Mouse (Mus musculus) heart, adult 10 weeks (tissue): Measurements from ENCODE around the gene Sec1. TPM values are rescaled to one million over a fixed set of nuclear protein-coding genes. Genes with fewer than 3 reads are reported as not detected.

Experiments used
- polyA plus RNA-seq: library from polyadenylated mRNA; stranded (reverse); fragments of 350-450 nt; fragmentation: Illumina TruSeq; extraction: RNeasy Lipid Tissue Mini Kit (QIAGEN cat#74804); gene quantifications from one replicate; pipeline ENCODE4 v1.2.3, GENCODE M21; 2014; ENCODE audit warnings: low read depth, low replicate concordance

Sec1 gene
- polyA plus RNA-seq = 0.47 TPM

GRCm38 (mm10) chr7:45693921-45694591 lies at the start of gene Sec1:
Gene Sec1, minus strand, starts transcription at chr7:45694402.

GRCm38 (mm10) chr7:45725713-45726112 lies 31.5 kb upstream of the Sec1 start, which contains the start of gene Spaca4:
Gene Spaca4, minus strand, starts transcription at chr7:45725813.

GRCm38 (mm10) chr7:45720413-45721233 lies 26.4 kb upstream of the Sec1 start, which contains the start of gene Fam83e:
Gene Fam83e, plus strand, starts transcription at chr7:45721212.

GRCm38 (mm10) chr7:45717918-45718297 lies 23.7 kb upstream of the Sec1 start, which contains the start of gene Sphk2:
Gene Sphk2, minus strand, starts transcription at chr7:45718002.

GRCm38 (mm10) chr7:45715090-45715708 lies 21.0 kb upstream of the Sec1 start, which contains the start of gene Rpl18:
Gene Rpl18, plus strand, starts transcription at chr7:45715457.

GRCm38 (mm10) chr7:45704730-45705442 lies 10.7 kb upstream of the Sec1 start, which contains the start of gene Dbp:
Gene Dbp, plus strand, starts transcription at chr7:45705088.

GRCm38 (mm10) chr7:45699523-45700141 lies 5.4 kb upstream of the Sec1 start, which contains the start of gene Car11:
Gene Car11, plus strand, starts transcription at chr7:45699843.

GRCm38 (mm10) chr7:45683396-45684050 lies 10.7 kb downstream of the Sec1 start, which contains the start of gene Ntn5:
Gene Ntn5, plus strand, starts transcription at chr7:45684022.

GRCm38 (mm10) chr7:45666161-45666560 lies 28.0 kb downstream of the Sec1 start, which contains the start of gene Fut2:
Gene Fut2, minus strand, starts transcription at chr7:45666394.

GRCm38 (mm10) chr7:45639561-45640027 lies 54.6 kb downstream of the Sec1 start, which contains the start of gene Mamstr:
Gene Mamstr, plus strand, starts transcription at chr7:45639977.

Other genes with a start within 250 kb of the Sec1 start
- 688 TPM for gene Ftl1, start 234.5 kb downstream of the Sec1 start, polyA plus RNA-seq
- gene Bax, start 227.5 kb downstream of the Sec1 start, polyA plus RNA-seq = 36.8 TPM
- not detected for gene Tulp2, start 212.5 kb downstream of the Sec1 start, polyA plus RNA-seq
- gene Gm45808, start 207.6 kb downstream of the Sec1 start, polyA plus RNA-seq = 1.7 TPM
- 13.6 TPM for gene Dhdh, start 205.6 kb downstream of the Sec1 start, polyA plus RNA-seq
- gene Nucb1, start 184.0 kb downstream of the Sec1 start, polyA plus RNA-seq = 147 TPM
- gene Ppp1r15a, start 168.1 kb downstream of the Sec1 start, polyA plus RNA-seq = 41.3 TPM
- gene Plekha4, start 168.1 kb downstream of the Sec1 start, polyA plus RNA-seq = 3.6 TPM
- gene Hsd17b14, start 139.5 kb downstream of the Sec1 start, polyA plus RNA-seq = not detected
- 137 TPM for gene Bcat2, start 124.2 kb downstream of the Sec1 start, polyA plus RNA-seq
- gene Fgf21, start 78.9 kb downstream of the Sec1 start, polyA plus RNA-seq = not detected
- not detected for gene Fut1, start 77.1 kb downstream of the Sec1 start, polyA plus RNA-seq
- 0.31 TPM for gene Izumo1, start 72.6 kb downstream of the Sec1 start, polyA plus RNA-seq
- 16.5 TPM for gene Rasip1, start 66.9 kb downstream of the Sec1 start, polyA plus RNA-seq
- gene Mamstr, start 54.4 kb downstream of the Sec1 start, polyA plus RNA-seq = 5.1 TPM
- 1.1 TPM for gene Fut2, start 28.0 kb downstream of the Sec1 start, polyA plus RNA-seq
- not detected for gene Ntn5, start 10.4 kb downstream of the Sec1 start, polyA plus RNA-seq
- 8.2 TPM for gene Car11, start 5.4 kb upstream of the Sec1 start, polyA plus RNA-seq
- gene Dbp, start 10.7 kb upstream of the Sec1 start, polyA plus RNA-seq = 17.7 TPM
- 502 TPM for gene Rpl18, start 21.1 kb upstream of the Sec1 start, polyA plus RNA-seq
- gene Sphk2, start 23.6 kb upstream of the Sec1 start, polyA plus RNA-seq = 19.3 TPM
- not detected for gene Fam83e, start 26.8 kb upstream of the Sec1 start, polyA plus RNA-seq
- not detected for gene Spaca4, start 31.4 kb upstream of the Sec1 start, polyA plus RNA-seq
- not detected for gene Lmtk3, start 89.3 kb upstream of the Sec1 start, polyA plus RNA-seq
- gene Sult2b1, start 90.3 kb upstream of the Sec1 start, polyA plus RNA-seq = not detected
- 56.6 TPM for gene Cyth2, start 120.2 kb upstream of the Sec1 start, polyA plus RNA-seq
- 0.47 TPM for gene Kcnj14, start 130.4 kb upstream of the Sec1 start, polyA plus RNA-seq
- gene Grwd1, start 136.5 kb upstream of the Sec1 start, polyA plus RNA-seq = 13.0 TPM
- gene Kdelr1, start 178.4 kb upstream of the Sec1 start, polyA plus RNA-seq = 146 TPM
- gene Grin2d, start 184.0 kb upstream of the Sec1 start, polyA plus RNA-seq = 0.42 TPM
- not detected for gene Syngr4, start 202.3 kb upstream of the Sec1 start, polyA plus RNA-seq
- 106 TPM for gene Tmem143, start 202.5 kb upstream of the Sec1 start, polyA plus RNA-seq
- gene Emp3, start 227.0 kb upstream of the Sec1 start, polyA plus RNA-seq = 34.2 TPM
- 2.2 TPM for gene Ccdc114, start 229.7 kb upstream of the Sec1 start, polyA plus RNA-seq